Mouse (Mus musculus): ENCODE data around the gene Icmt. TPM values are rescaled to one million over a fixed set of nuclear protein-coding genes. Genes with fewer than 3 reads are reported as not detected.

Icmt gene
- total and polyA plus RNA-seq, 3 experiments, result 30.4 to 50.8 TPM; not detected in 1

GRCm38 (mm10) chr4:152326543-152326942 lies 29.5 kb downstream of the Icmt start:
- peak; percentile 45; the same call in 1 of the 2 replicates for TF ChIP-seq MXI1 (IDR thresholded peaks at IDR 0.05; ENCODE audit: low read depth, low read length)
- TF ChIP-seq CHD1 (IDR thresholded peaks at IDR 0.05; ENCODE audit: low read depth, low read length), result peak; percentile 97
- no peak for TF ChIP-seq TBP (IDR thresholded peaks at IDR 0.05; ENCODE audit: low read depth, low read length)
- TF ChIP-seq TCF12 (IDR thresholded peaks at IDR 0.05; ENCODE audit: low read depth, low read length), result no peak
- no peak for TF ChIP-seq USF2 (IDR thresholded peaks at IDR 0.05; ENCODE audit: borderline replicate concordance in 1 of 2, insufficient read depth in 1 of 2, low read depth in 1 of 2, low read length in 2 of 2)
- TF ChIP-seq MYC (IDR thresholded peaks at IDR 0.05; ENCODE audit: low read depth, low read length), result peak; percentile 69; the same call in 1 of the 2 replicates
- 0 out of 2 replicates have a peak, but pooled peaks have one; percentile 22 for TF ChIP-seq MAX (IDR thresholded peaks at IDR 0.05; ENCODE audit: low read length)
- TF ChIP-seq JUND (IDR thresholded peaks at IDR 0.05; ENCODE audit: low read depth, low read length), result 0 out of 2 replicates have a peak, but pooled peaks have one; percentile 9
- no peak for TF ChIP-seq MAFK (IDR thresholded peaks at IDR 0.05; ENCODE audit: borderline replicate concordance, low read depth, low read length)
- 0 out of 2 replicates have a peak, but pooled peaks have one; percentile 35 for TF ChIP-seq MAZ (IDR thresholded peaks at IDR 0.05; ENCODE audit: low read depth, low read length)
- TF ChIP-seq HCFC1 (IDR thresholded peaks at IDR 0.05; ENCODE audit: low read depth, low read length), result 0 out of 2 replicates have a peak, but pooled peaks have one; percentile 15
- 0 out of 2 replicates have a peak, but pooled peaks have one; percentile 4 for TF ChIP-seq ETS1 (IDR thresholded peaks at IDR 0.05; ENCODE audit: low read depth, low read length)
- TF ChIP-seq KAT2A (conservative IDR thresholded peaks at IDR 0.05; ENCODE audit: low read depth, low read length), result 0 out of 2 replicates have a peak, but pooled peaks have one; percentile 31
- peak; percentile 65 for TF ChIP-seq SIN3A (IDR thresholded peaks at IDR 0.05; ENCODE audit: low read length)
- Histone ChIP-seq H3K9ac (ENCODE audit: control insufficient read depth, low read depth, low read length, poor library complexity, severe bottlenecking) (peak overlapping the region; percentile 91), H3K27me3 (ENCODE audit: control insufficient read depth in 1 of 2, insufficient read depth in 2 of 2, low read length in 2 of 2) (no peaks in the 10 kb centered on the region), H3K9me3 (replicated peaks; ENCODE audit: insufficient read depth, low read length) (no peaks in the 10 kb centered on the region), H3K36me3 (ENCODE audit: control insufficient read depth in 1 of 2, insufficient read depth in 2 of 2, low read length in 2 of 2) (peaks cover 17 to 18% of the 10 kb centered on the region in 2 experiments), H3K27ac (ENCODE audit: control insufficient read depth, low read depth, low read length) (peak overlapping the region; percentile 70), H3K79me2 (ENCODE audit: control insufficient read depth, insufficient read depth, low read length, poor library complexity) (peaks cover 48% of the 10 kb centered on the region), H3K4me1 (ENCODE audit: control insufficient read depth in 1 of 2, insufficient read depth in 2 of 2, low read length in 2 of 2) (peaks cover 0 to 19% of the 10 kb centered on the region in 2 experiments; a peak in 3 of 4 replicates), H3K4me3 (ENCODE audit: control insufficient read depth in 1 of 2, insufficient read depth in 1 of 2, low read depth in 2 of 2, low read length in 2 of 2) (peak overlapping the region; percentile 84 to 92)
- peak; percentile 44 for DNase-seq (ENCODE audit: low read depth, low spot score)

GRCm38 (mm10) chr4:152328691-152329090 lies 31.7 kb downstream of the Icmt start:
- Histone ChIP-seq H3K4me3 (ENCODE audit: control insufficient read depth in 1 of 2, insufficient read depth in 1 of 2, low read depth in 2 of 2, low read length in 2 of 2) (no peak overlapping the region), H3K9ac (ENCODE audit: control insufficient read depth, low read depth, low read length, poor library complexity, severe bottlenecking) (no peak overlapping the region), H3K4me1 (ENCODE audit: control insufficient read depth in 1 of 2, insufficient read depth in 2 of 2, low read length in 2 of 2) (peaks cover 0 to 19% of the 10 kb centered on the region in 2 experiments; a peak in 3 of 4 replicates), H3K27ac (ENCODE audit: control insufficient read depth, low read depth, low read length) (no peak overlapping the region), H3K9me3 (replicated peaks; ENCODE audit: insufficient read depth, low read length) (no peaks in the 10 kb centered on the region), H3K79me2 (ENCODE audit: control insufficient read depth, insufficient read depth, low read length, poor library complexity) (peaks cover 48% of the 10 kb centered on the region), H3K27me3 (ENCODE audit: control insufficient read depth in 1 of 2, insufficient read depth in 2 of 2, low read length in 2 of 2) (no peaks in the 10 kb centered on the region), H3K36me3 (ENCODE audit: control insufficient read depth in 1 of 2, insufficient read depth in 2 of 2, low read length in 2 of 2) (peaks cover 17 to 18% of the 10 kb centered on the region in 2 experiments)
- peak; percentile 79 for DNase-seq (ENCODE audit: low read depth, low spot score)
- TF ChIP-seq RAD21 (IDR thresholded peaks at IDR 0.05; ENCODE audit: low read depth, low read length) (no peak), SMC3 (IDR thresholded peaks at IDR 0.05; ENCODE audit: low read depth, low read length) (peak; percentile 17; the same call in 1 of the 2 replicates), CTCF (IDR thresholded peaks at IDR 0.05 in 2 of 3, conservative IDR thresholded peaks at IDR 0.05 in 1 of 3; ENCODE audit: control insufficient read depth in 1 of 3, insufficient read depth in 1 of 3, low read depth in 2 of 3, low read length in 3 of 3, poor library complexity in 1 of 3, severe bottlenecking in 1 of 3) (peak; percentile 52 to 69 (median 64))

Measured in MEL (cell line).